Mouse (Mus musculus) adrenal gland (tissue): ENCODE results near the gene Obsl1.

Experiments used
- intact Hi-C: fragments of 180-260 bp; cut with DNase I; formaldehyde crosslinking; loops from one replicate; pipeline ENCODE4 v1.15.1; 2025

Obsl1 gene

GRCm38 (mm10) chr1:75490785-75491551, 15.3 kb downstream of the Obsl1 start:
- intact Hi-C loops, result no loop called here

GRCm38 (mm10) chr1:75487405-75488161, 18.7 kb downstream of the Obsl1 start:
- intact Hi-C loops, result no loop called here

- intact Hi-C loops, result no loop called here
Observed at GRCm38 (mm10) chr1:75487040-75487404, 19.2 kb downstream of the Obsl1 start.

GRCm38 (mm10) chr1:75486561-75486960, 19.7 kb downstream of the Obsl1 start:
- intact Hi-C loops, result no loop called here

- intact Hi-C loops, result no loop called here
Observed at GRCm38 (mm10) chr1:75480735-75481134, 25.5 kb downstream of the Obsl1 start.

- intact Hi-C loops, result no loop called here
Observed at GRCm38 (mm10) chr1:75480036-75480435, 26.2 kb downstream of the Obsl1 start.

GRCm38 (mm10) chr1:75479635-75479989, 26.6 kb downstream of the Obsl1 start:
- intact Hi-C loops, result no loop called here

- intact Hi-C loops, result no loop called here
Observed at GRCm38 (mm10) chr1:75478916-75479634, 27.2 kb downstream of the Obsl1 start, which contains the start of the genes Chpf and Tmem198. Chpf (minus strand) TSS chr1:75479307. Tmem198 (plus strand) TSS chr1:75479532.

- intact Hi-C loops, result no loop called here
Observed at GRCm38 (mm10) chr1:75478497-75478896, 27.8 kb downstream of the Obsl1 start.

GRCm38 (mm10) chr1:75477966-75478290, 28.3 kb downstream of the Obsl1 start:
- intact Hi-C loops, result loop anchor here (1.0 kb wide), 2 partner anchors 81 to 119 kb away; no protein-coding TSS in a partner anchor

GRCm38 (mm10) chr1:75477264-75477965, 28.8 kb downstream of the Obsl1 start:
- intact Hi-C loops, result loop anchor here (1.0 kb wide), 2 partner anchors 82 to 120 kb away; no protein-coding TSS in a partner anchor

- intact Hi-C loops, result no loop called here
Observed at GRCm38 (mm10) chr1:75476441-75476840, 29.8 kb downstream of the Obsl1 start.

- intact Hi-C loops, result loop anchor here (5.0 kb wide), 1 partner anchor 37 kb away; no protein-coding TSS in a partner anchor
Observed at GRCm38 (mm10) chr1:75469287-75469825, 36.9 kb downstream of the Obsl1 start.

- intact Hi-C loops, result loop anchor here (1.0 to 5.0 kb wide), 3 partner anchors 21 to 124 kb away; no protein-coding TSS in a partner anchor
Observed at GRCm38 (mm10) chr1:75467215-75467927, 38.9 kb downstream of the Obsl1 start.

GRCm38 (mm10) chr1:75463652-75464204, 42.5 kb downstream of the Obsl1 start:
- intact Hi-C loops, result no loop called here

GRCm38 (mm10) chr1:75462636-75463035, 43.6 kb downstream of the Obsl1 start:
- intact Hi-C loops, result no loop called here

GRCm38 (mm10) chr1:75460297-75460696, 46.0 kb downstream of the Obsl1 start:
- intact Hi-C loops, result no loop called here

GRCm38 (mm10) chr1:75458789-75459684, 47.2 kb downstream of the Obsl1 start:
- intact Hi-C loops, result no loop called here
